Mouse (Mus musculus) C3H10T1/2 (cell line): Measurements from ENCODE around the gene Cul7. TPM values are rescaled to one million over a fixed set of nuclear protein-coding genes. Genes with fewer than 3 reads are reported as not detected.

ENCODE experiments used
- polyA plus RNA-seq, 2 experiments: library from polyadenylated mRNA; unstranded; fragments of >200 nt; fragmentation: generic; extraction: Trizol; gene quantifications; one replicate each; pipeline ENCODE4 v1.2.1; 2012; ENCODE audit warnings: missing spikeins in 2 of 2

The Cul7 gene
- 100 to 1,000 TPM in 1 of 2 experiments, 10 to 100 TPM in 1; 73.7 to 172 TPM for polyA plus RNA-seq

DNA sequence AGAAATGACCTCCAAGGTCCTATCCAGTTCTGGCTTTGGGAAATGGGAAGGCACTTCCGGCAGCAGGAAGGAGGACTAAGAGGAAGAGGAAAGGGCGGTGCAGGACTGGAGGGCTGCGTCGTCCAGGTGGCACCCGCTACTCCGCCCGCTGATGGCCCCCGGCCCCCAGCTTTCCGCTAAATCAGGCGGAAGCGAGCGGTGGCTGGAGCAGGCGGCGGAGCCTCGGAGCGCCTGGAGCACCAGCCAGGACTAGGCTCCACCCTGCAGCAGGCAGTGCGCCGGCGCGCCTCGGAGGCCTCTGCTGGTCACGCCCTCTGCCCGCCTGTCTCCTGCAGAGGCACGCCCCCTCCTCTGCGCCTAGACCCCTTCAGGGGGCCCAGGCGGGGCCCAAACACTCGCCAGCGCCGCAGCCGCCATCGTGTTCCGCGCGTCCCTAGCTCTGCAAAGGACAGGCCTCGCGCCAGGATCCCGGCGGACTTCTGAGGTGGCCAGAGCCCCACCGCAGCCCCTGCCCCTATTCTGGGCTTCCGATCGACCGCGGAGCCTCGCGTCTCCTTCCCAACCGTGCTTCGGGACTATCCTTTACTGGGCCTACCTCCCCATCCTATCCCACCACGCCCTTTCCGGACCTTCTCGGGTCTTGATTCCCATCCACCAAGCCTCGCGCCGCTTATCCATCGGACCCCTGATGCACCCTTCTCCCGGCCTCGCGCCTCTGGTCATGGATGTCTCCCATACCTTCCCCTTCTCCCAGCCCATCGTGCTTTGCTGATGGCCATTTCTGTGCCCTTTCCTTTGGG lies at the start of gene Cul7:
Cul7 (plus strand) TSS at position 106 of the 800 bp plus-strand sequence.

DNA sequence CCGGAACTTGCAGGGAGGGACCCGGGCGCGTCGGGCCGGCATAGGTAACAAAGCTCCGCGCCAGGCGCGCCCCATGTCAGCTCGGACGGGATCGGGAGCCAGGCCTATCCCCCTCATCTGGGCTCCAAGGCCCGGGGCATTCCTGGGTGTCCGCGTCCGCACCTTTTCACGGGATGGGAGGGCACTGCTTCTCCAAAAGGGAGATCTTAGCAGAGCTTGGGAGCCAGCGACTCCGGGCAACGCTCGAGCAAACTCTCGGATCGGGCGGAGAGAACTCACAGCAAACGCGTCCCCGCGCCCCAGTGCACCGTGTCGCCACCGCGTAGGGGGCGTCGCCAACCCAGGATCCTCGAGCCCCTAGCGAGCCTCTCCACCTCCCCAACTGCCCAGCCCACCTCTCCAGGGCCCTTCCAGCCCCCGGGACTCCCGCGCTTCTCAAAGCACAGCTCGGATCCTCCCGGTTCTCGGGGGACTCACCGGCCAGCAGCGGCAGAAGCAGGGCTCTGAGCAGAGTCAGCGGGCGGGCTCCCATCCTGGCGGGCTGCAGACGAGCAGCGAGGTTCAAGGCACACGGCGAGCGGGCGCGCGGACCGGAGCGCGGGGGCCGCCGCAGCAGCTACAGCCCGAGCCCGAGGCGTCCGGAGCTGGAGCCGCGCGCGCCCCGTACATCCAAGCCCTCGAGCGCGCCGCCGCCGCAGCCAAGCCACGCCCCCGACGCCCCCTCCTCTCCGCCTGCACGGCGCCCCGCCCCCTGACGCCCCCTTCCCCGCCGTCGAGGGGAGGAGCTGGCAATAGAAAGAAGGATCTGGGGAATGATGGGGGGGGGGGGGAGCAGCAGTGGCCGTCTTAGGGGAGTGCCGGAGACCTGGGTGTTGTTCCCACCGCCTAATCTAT lies 21.1 kb upstream of the Cul7 start, which contains the start of gene Ptk7:
Ptk7 (minus strand) TSS at position 714 of the 894 bp plus-strand sequence.

DNA sequence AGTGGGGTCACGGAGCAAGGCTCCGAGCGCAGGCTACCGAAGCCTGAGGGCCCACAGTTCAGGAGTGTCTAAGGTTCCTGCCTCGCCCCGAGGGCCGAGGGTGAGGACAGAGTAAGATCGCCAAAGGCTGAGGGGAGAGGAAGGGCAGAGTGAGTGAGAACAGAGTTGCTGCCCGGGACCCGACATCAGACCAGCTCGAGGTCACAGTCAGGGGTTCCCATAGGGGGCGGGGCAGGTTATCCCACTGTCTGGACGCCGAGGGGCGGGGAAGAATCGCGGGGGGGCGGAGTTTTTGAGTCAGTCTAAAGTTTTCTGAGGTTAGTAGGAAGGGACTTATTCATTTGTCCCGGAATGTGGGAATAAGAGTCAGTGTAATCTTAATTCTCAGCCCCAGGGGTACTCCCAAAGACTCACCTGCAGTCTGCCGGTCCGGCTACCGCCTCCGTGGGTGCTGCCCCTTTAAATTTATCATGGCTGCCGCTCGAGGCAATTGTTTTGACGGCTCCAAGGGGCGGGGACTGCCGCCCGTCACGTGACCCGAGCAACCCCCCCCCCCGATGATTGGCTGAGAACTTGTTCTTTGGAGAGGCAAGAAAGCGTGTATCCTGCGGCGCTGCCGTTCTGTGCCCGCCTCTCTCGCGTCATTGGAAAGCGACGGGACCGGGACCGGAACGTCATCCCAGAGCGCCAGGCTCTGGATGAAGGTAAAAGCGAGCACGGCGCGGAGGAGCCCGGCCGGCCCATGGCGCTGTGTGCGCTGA lies 4.4 kb upstream of the Cul7 start, which contains the start of the genes Klc4 and Mrpl2:
Klc4 (minus strand) TSS at position 462 of the 761 bp plus-strand sequence.
Mrpl2 (plus strand) TSS at position 669 of the 761 bp plus-strand sequence.

DNA sequence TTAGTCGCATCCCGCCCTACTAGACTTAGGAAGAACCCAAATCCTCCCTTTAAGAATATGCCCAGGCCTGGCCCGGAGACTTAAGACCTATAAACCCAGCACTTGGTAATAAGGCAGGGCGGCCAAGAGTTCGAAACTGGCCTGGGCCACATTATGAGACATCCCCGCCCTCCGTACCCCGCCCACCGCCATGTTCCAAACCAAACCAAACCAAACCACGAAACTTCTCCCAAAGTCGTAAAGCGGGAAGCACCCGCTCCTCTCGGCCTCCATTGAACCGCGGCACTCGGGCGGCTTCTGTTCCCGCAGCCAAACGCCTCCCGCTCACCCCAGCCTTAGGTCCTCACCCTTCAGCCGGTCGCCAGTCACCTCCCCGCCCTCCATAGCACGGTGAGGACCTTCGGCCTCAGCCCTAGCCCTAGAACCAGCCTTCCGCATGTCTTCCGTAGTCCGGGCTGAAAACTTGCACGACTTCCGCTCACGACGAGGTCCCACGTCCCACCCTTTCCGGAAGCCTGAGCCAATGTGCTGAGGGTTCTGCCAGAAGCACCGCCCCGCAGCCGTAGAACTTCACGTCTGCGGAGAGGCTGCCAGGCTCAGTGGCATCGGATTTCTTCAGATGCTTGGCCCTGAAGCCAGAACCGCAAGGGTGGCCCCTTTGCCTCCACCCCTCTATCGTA lies 23.9 kb downstream of the Cul7 start, which contains the start of gene Rrp36:
Rrp36 (minus strand) TSS at position 503 of the 680 bp plus-strand sequence.

DNA sequence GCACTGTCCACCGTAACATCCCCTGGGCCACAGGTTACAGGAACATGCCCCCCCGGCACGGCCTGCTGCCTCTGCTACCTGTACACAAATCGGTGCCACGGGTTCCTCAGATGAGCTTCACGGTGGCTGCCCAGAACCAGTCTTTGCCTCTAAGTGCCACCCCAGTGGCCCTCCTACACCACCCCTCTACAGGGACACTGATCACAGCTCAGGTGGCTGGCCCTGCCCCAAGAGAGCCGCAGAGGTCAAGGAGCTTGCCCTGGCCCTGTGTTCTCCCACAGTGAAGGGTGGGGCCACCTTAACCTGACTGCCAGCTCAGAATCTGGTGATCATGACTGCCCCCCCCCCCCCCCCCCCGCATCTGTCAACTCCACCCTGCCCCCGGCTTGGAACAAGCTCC lies 28.3 kb downstream of the Cul7 start, which contains the start of gene Mea1:
Mea1 (plus strand) TSS at position 378 of the 400 bp plus-strand sequence.

DNA sequence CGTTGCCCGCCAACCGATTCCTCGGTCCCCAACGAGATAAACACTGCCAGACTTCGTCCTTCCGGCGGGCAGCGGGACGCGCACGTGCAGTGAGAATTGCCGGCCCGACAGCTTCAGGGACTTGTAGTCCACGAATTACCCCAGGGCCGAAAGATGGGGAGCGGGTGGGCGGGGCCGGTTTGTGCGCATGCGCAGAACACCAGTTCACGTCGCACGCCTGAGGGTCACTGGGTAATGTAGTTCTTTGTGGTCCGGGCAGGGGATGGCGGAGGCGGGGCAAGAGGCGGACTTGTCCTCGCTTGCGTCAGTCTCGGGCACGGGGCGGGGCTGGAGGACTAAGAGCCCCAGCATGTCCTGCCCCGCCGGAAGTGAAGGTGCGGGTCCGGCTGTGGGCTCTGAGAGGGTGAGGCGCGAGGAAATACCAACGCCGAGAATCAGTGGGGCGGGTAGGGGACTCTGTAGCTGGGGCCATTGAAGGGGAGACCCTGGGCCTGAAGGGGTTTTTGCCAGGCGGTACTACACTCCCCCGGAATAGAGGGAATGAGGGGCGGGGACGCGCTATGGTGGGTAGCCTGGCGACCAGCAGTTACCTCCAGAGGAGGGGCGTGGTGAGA lies 30.7 kb downstream of the Cul7 start, which contains the start of gene Klhdc3:
Klhdc3 (minus strand) TSS at position 155 of the 614 bp plus-strand sequence.

DNA sequence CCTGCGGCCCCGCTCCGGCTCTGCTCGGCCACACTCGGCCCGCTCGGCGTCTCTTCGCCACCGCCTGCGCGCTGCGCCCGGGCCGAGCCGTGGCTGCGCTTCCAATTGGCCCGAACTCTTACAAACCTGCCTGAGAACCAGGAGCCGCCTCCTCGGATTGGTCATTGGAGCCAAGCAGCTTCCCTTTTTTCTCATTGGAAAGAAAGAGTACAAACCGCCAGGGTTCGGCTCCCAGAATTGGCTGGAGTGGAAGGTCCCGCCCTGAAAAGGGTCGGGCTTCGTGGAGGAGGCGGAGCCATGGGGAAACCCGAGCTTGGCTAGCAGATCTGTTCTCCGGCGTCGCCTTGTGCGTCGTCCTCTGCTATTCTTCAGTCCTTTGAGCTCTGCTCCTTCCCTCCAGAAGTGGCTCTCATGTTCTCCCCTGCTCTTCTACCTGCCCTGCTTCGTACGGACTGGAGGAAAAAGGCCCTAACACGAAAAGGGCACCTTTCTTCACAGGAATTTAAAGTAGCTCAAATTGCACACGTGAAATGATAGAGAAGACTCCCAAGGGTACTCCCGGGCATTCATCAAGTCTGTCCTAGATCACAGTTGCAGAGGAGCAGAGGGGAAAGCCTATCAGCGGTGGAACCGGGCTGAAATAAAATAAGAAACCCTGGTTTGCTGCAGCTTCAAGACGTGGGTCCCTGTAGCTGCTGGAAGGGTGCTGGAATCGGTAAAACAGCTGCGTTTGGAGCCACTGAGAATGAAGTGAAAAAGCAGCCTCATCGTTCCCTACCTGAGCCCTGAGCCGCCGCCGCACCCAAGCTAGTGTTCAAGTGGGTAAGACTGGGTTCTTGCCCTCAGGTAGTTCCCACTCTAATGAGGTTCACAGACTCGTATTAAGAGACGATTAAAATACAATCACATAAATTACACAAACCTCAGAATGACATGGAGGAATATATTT lies 55.0 kb downstream of the Cul7 start, which contains the start of gene Ppp2r5d:
Ppp2r5d (minus strand) TSS at position 225 of the 949 bp plus-strand sequence.

DNA sequence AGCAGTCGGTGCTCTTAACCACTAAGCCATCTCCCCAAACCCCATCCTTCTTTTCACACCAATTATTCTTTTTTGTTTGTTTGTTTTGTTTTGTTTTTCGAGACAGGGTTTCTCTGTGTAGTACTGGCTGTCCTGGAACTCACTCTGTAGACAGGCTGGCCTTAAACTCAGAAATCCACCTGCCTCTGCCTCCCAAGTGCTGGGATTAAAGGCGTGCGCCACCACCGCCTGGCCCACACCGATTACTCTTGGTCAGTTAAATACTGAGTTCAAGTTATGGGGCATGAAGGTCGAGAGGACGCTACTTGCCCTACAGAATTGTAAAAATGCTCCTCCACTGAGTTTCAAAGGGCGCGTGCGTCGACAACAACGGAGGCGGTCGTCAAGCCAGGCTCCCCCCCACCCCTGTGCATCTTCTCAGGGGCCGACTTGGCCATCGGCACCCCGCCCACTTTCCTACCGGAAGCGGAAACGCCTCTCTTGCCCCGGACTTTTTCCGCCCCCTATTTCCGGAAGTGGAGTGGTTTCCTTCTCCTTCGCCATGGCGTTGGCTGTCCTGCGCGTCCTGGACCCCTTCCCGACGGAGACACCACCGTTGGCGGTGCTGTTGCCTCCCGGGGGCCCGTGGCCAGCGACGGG lies 60.9 kb downstream of the Cul7 start, which contains the start of gene Pex6:
Pex6 (plus strand) TSS at position 505 of the 639 bp plus-strand sequence.

Other genes starting within 250 kb of the Cul7 start
- under 1 TPM in 1 of 2 experiments, not detected in 1; 0.93 TPM for gene Crip3, start 221.4 kb upstream of the Cul7 start, polyA plus RNA-seq
- not detected for gene Slc22a7, start 211.9 kb upstream of the Cul7 start, polyA plus RNA-seq
- gene Ttbk1, start 162.7 kb upstream of the Cul7 start, polyA plus RNA-seq, result not detected
- gene Dnph1, start 153.6 kb upstream of the Cul7 start, polyA plus RNA-seq, result 100 to 1,000 TPM in 1 of 2 experiments, 10 to 100 TPM in 1; 39.0 to 100 TPM
- under 1 TPM; 0.07 to 0.85 TPM for gene Cul9, start 103.9 kb upstream of the Cul7 start, polyA plus RNA-seq
- gene Srf, start 94.2 kb upstream of the Cul7 start, polyA plus RNA-seq, result 10 to 100 TPM; 32.8 to 34.6 TPM
- 1 to 10 TPM in 1 of 2 experiments, under 1 TPM in 1; 0.82 to 7.0 TPM for gene Ptk7, start 20.8 kb upstream of the Cul7 start, polyA plus RNA-seq
- gene Klc4, start 4.3 kb upstream of the Cul7 start, polyA plus RNA-seq, result 10 to 100 TPM in 1 of 2 experiments, 1 to 10 TPM in 1; 6.4 to 23.3 TPM
- 100 to 1,000 TPM; 127 to 324 TPM for gene Mrpl2, start 4.1 kb upstream of the Cul7 start, polyA plus RNA-seq
- 10 to 100 TPM; 30.8 to 53.1 TPM for gene Rrp36, start 24.0 kb downstream of the Cul7 start, polyA plus RNA-seq
- gene Mea1, start 28.5 kb downstream of the Cul7 start, polyA plus RNA-seq, result 100 to 1,000 TPM; 206 to 222 TPM
- 100 to 1,000 TPM in 1 of 2 experiments, 10 to 100 TPM in 1; 71.0 to 103 TPM for gene Klhdc3, start 30.6 kb downstream of the Cul7 start, polyA plus RNA-seq
- 100 to 1,000 TPM in 1 of 2 experiments, 10 to 100 TPM in 1; 79.4 to 109 TPM for gene Ppp2r5d, start 54.8 kb downstream of the Cul7 start, polyA plus RNA-seq
- 10 to 100 TPM; 30.1 to 56.6 TPM for gene Pex6, start 61.1 kb downstream of the Cul7 start, polyA plus RNA-seq
- under 1 TPM; 0.30 to 0.38 TPM for gene Gnmt, start 78.8 kb downstream of the Cul7 start, polyA plus RNA-seq
- 10 to 100 TPM; 64.8 to 76.8 TPM for gene Cnpy3, start 101.9 kb downstream of the Cul7 start, polyA plus RNA-seq
- gene Ptcra, start 113.4 kb downstream of the Cul7 start, polyA plus RNA-seq, result under 1 TPM; 0.07 to 0.11 TPM
- 100 to 1,000 TPM; 116 to 123 TPM for gene 2310039H08Rik, start 122.3 kb downstream of the Cul7 start, polyA plus RNA-seq
- gene Rpl7l1, start 132.3 kb downstream of the Cul7 start, polyA plus RNA-seq, result 10 to 100 TPM; 34.7 to 71.1 TPM
- 1 to 10 TPM in 1 of 2 experiments, under 1 TPM in 1; 0.28 to 7.2 TPM for gene Bicral, start 208.1 kb downstream of the Cul7 start, polyA plus RNA-seq
- gene Tbcc, start 240.3 kb downstream of the Cul7 start, polyA plus RNA-seq, result 10 to 100 TPM; 51.3 to 59.2 TPM